Mouse (Mus musculus) CH12.LX (cell line): ENCODE data around the gene Bcas3.

ENCODE experiments used
- CHD2 ChIP-seq: IDR thresholded peaks from 2 replicates; pipeline ENCODE4 v1.6.1; 2011; ENCODE audit warnings: low read length, improper control_type of control experiment
- CTCF ChIP-seq, 2 experiments: IDR thresholded peaks in 1 of 2; conservative IDR thresholded peaks in 1 of 2; 2 replicates each; pipeline ENCODE4 v1.5.1; 2011 to 2012; ENCODE audit warnings: low read depth in 2 of 2, low read length in 2 of 2, improper control_type of control experiment in 1 of 2, inconsistent platforms in 1 of 2, mild to moderate bottlenecking in 1 of 2, moderate library complexity in 1 of 2
- JUN ChIP-seq: IDR thresholded peaks from 2 replicates; pipeline ENCODE4 v1.6.1; 2011; ENCODE audit warnings: low read depth, mild to moderate bottlenecking, low read length, improper control_type of control experiment, moderate library complexity; ENCODE audit not compliant: insufficient read depth
- MYC ChIP-seq: IDR thresholded peaks from 2 replicates; pipeline ENCODE4 v1.6.1; 2011; ENCODE audit warnings: low read depth, mild to moderate bottlenecking, improper control_type of control experiment, low read length
- NRF1 ChIP-seq: IDR thresholded peaks from 2 replicates; pipeline ENCODE4 v1.6.1; 2014; ENCODE audit warnings: low read depth, mild to moderate bottlenecking, inconsistent platforms, low read length, improper control_type of control experiment, moderate library complexity
- PAX5 ChIP-seq: IDR thresholded peaks from 2 replicates; pipeline ENCODE4 v1.6.1; 2012; ENCODE audit warnings: low read length, inconsistent platforms, mixed read lengths
- TCF12 ChIP-seq: IDR thresholded peaks from 2 replicates; pipeline ENCODE4 v1.6.1; 2014; ENCODE audit warnings: low read depth, mild to moderate bottlenecking, inconsistent platforms, low read length, improper control_type of control experiment
- USF1 ChIP-seq: IDR thresholded peaks from 2 replicates; pipeline ENCODE4 v1.6.1; 2014; ENCODE audit warnings: low read depth, mild to moderate bottlenecking, inconsistent platforms, low read length, improper control_type of control experiment
- ZC3H11A ChIP-seq: IDR thresholded peaks from 2 replicates; pipeline ENCODE4 v1.6.1; 2012; ENCODE audit warnings: low read depth, mild to moderate bottlenecking, inconsistent platforms, low read length, improper control_type of control experiment

GRCm38 (mm10) chr11:85555066-85555465 lies 202.1 kb downstream of the Bcas3 start:
- TF ChIP-seq CTCF (conservative IDR thresholded peaks at IDR 0.05 in 1 of 2, IDR thresholded peaks at IDR 0.05 in 1 of 2; ENCODE audit: low read depth in 2 of 2, low read length in 2 of 2) (no peak), MYC (no peak), NRF1 (no peak), CHD2 (no peak), USF1 (no peak), TCF12 (no peak), PAX5 (no peak), ZC3H11A (no peak), JUN (no peak)
